Comparison of ENCODE assay signal across 8 mouse cellular contexts in genomic region chr7:30169583-30170282, GRCm38 (mm10). TPM values are rescaled to one million over a fixed set of nuclear protein-coding genes. Genes with fewer than 3 reads are reported as not detected.
DNase-seq lines count a peak whose midpoint lies in the region; ATAC-seq and TF ChIP-seq lines count a peak whose summit lies in the region.

Gene Zfp146, minus strand, starts transcription at chr7:30169750.

- H3K4me3 ChIP-seq in hindbrain, embryonic 10.5 days = peak within 1 kb of the TSS; percentile 69
- H3K4me3 ChIP-seq in lung, postnatal 0 days (ENCODE audit: low read depth, low read length) = peak within 1 kb of the TSS; percentile 76

- H3K4me2 ChIP-seq in lung, postnatal 0 days (replicated peaks; ENCODE audit: low read depth, low read length) = peak within 1 kb of the TSS; percentile 66

- H3K4me1 ChIP-seq in hindbrain, embryonic 10.5 days (replicated peaks) = peaks cover 8% of the 10 kb centered on the region
- H3K4me1 ChIP-seq in lung, postnatal 0 days (ENCODE audit: insufficient read depth, low read depth, low read length) = peaks cover 3% of the 10 kb centered on the region; the same call in 1 of the 2 replicates

- under 1% methylated on average over 36 of the region's 36 CpGs for WGBS in hindbrain, embryonic 10.5 days
- WGBS in lung, postnatal 0 days = under 1% methylated on average over 36 of the region's 36 CpGs

- peak; percentile 96 for DNase-seq in MEL-GATA-1-ER (ENCODE audit: extremely low read depth, low read depth)
- DNase-seq in cerebellum, adult 9-10 months = peak; percentile 96
- DNase-seq in hindbrain, embryonic 10.5 days (ENCODE audit: low spot score) = peak; percentile 95
- DNase-seq in layer of hippocampus, adult 9-11 months = peak; percentile 96
- DNase-seq in lung, postnatal 0 days (ENCODE audit: low spot score) = peak; percentile 98
- DNase-seq in ovary, postnatal 14 days (ENCODE audit: low spot score) = peak; percentile 80
- peak; percentile 90 for DNase-seq in thymus, postnatal 14 days

- TF ChIP-seq EP300 in lung, postnatal 0 days (IDR thresholded peaks at IDR 0.05) = 0 out of 2 replicates have a peak, but pooled peaks have one; percentile 36

- peak within 1 kb of the TSS; percentile 72 for H3K9ac ChIP-seq in lung, postnatal 0 days (replicated peaks; ENCODE audit: low read depth)

- H3K27ac ChIP-seq in hindbrain, embryonic 10.5 days = peak within 1 kb of the TSS; percentile 97
- H3K27ac ChIP-seq in lung, postnatal 0 days (ENCODE audit: low read length) = peak within 1 kb of the TSS; percentile 84

- H3K36me3 ChIP-seq in hindbrain, embryonic 10.5 days = peaks cover 49% of the 10 kb centered on the region
- H3K36me3 ChIP-seq in lung, postnatal 0 days (ENCODE audit: insufficient read depth, low read length) = no peaks in the 10 kb centered on the region

- no peaks in the 10 kb centered on the region for H3K27me3 ChIP-seq in hindbrain, embryonic 10.5 days (ENCODE audit: insufficient read depth, poor library complexity, severe bottlenecking)
- H3K27me3 ChIP-seq in lung, postnatal 0 days (replicated peaks; ENCODE audit: insufficient read depth, low read length) = no peaks in the 10 kb centered on the region

- H3K9me3 ChIP-seq in hindbrain, embryonic 10.5 days = peaks cover 35% of the 10 kb centered on the region
- no peaks in the 10 kb centered on the region for H3K9me3 ChIP-seq in lung, postnatal 0 days (ENCODE audit: low read length)

- no peak for TF ChIP-seq CTCF in lung, postnatal 0 days (IDR thresholded peaks at IDR 0.05)

- ATAC-seq in frontal cortex, adult (ENCODE audit: low TSS enrichment) = peak; percentile 98
- peak; percentile 99 for ATAC-seq in lung, postnatal 0 days

RNA-seq across cellular contexts. Expression of gene Zfp146, which starts in this region (rescaled TPM):
- polyA plus RNA-seq in hindbrain, embryonic 10.5 days (2016; fragmentation: Nextera tagmentation; extraction: Ambion mirVana) = 10.5 and 17.2 TPM in 2 replicates
- 6.0 and 6.9 TPM in 2 replicates for polyA plus RNA-seq in lung, postnatal 0 days (2015; fragmentation: Nextera tagmentation; extraction: Ambion mirVana)

Comparison
In these comparisons a context has a peak if more than half of its experiments do, and no peak if none do; other contexts are left out.
1. Peak in every context shown above with its lines: DNase-seq, ATAC-seq, H3K4me3 ChIP-seq and H3K27ac ChIP-seq.